Mouse (Mus musculus): Measurements from ENCODE around the gene Slc39a5. TPM values are rescaled to one million over a fixed set of nuclear protein-coding genes. Genes with fewer than 3 reads are reported as not detected.

Gene Slc39a5
- total and polyA plus RNA-seq, 3 experiments, result not detected

GRCm38 (mm10) chr10:128409692-128410559, 8.9 kb upstream of the Slc39a5 start:
- peaks cover 0 to 9% of the 10 kb centered on the region in 2 experiments; a peak in 2 of 4 replicates for H3K36me3 ChIP-seq (ENCODE audit: control insufficient read depth in 1 of 2, insufficient read depth in 2 of 2, low read length in 2 of 2)
- no peaks in the 10 kb centered on the region for H3K27me3 ChIP-seq (ENCODE audit: control insufficient read depth in 1 of 2, insufficient read depth in 2 of 2, low read length in 2 of 2)
- peak; percentile 99 for DNase-seq (ENCODE audit: low read depth, low spot score)
- H3K9ac ChIP-seq (ENCODE audit: control insufficient read depth, low read depth, low read length, poor library complexity, severe bottlenecking), result peak overlapping the region; percentile 91
- H3K79me2 ChIP-seq (ENCODE audit: control insufficient read depth, insufficient read depth, low read length, poor library complexity), result peaks cover 32% of the 10 kb centered on the region
- H3K4me1 ChIP-seq (ENCODE audit: control insufficient read depth in 1 of 2, insufficient read depth in 2 of 2, low read length in 2 of 2), result peaks cover 0 to 8% of the 10 kb centered on the region in 2 experiments; a peak in 2 of 4 replicates
- H3K9me3 ChIP-seq (replicated peaks; ENCODE audit: insufficient read depth, low read length), result no peaks in the 10 kb centered on the region
- H3K27ac ChIP-seq (ENCODE audit: control insufficient read depth, low read depth, low read length), result peak overlapping the region; percentile 89
- peak overlapping the region; percentile 76 to 90 for H3K4me3 ChIP-seq (ENCODE audit: control insufficient read depth in 1 of 2, insufficient read depth in 1 of 2, low read depth in 2 of 2, low read length in 2 of 2)
- TF ChIP-seq ZKSCAN1 (IDR thresholded peaks at IDR 0.05; ENCODE audit: low read depth, low read length) (no peak), TCF12 (IDR thresholded peaks at IDR 0.05; ENCODE audit: low read depth, low read length) (no peak; the same call in 1 of the 2 replicates), POLR2AphosphoS2 (IDR thresholded peaks at IDR 0.05; ENCODE audit: low read length) (no peak), ZMIZ1 (IDR thresholded peaks at IDR 0.05; ENCODE audit: low read depth, low read length) (peak; percentile 67; the same call in 1 of the 2 replicates), MXI1 (IDR thresholded peaks at IDR 0.05; ENCODE audit: low read depth, low read length) (peak; percentile 66), RCOR1 (IDR thresholded peaks at IDR 0.05; ENCODE audit: low read depth, low read length) (no peak), NRF1 (IDR thresholded peaks at IDR 0.05; ENCODE audit: insufficient read depth, low read depth, low read length, poor library complexity, severe bottlenecking) (no peak; the same call in 1 of the 2 replicates), MEF2A (IDR thresholded peaks at IDR 0.05; ENCODE audit: extremely low read depth, insufficient replicate concordance, low read depth, low read length, poor library complexity, severe bottlenecking) (no peak), TBP (IDR thresholded peaks at IDR 0.05; ENCODE audit: low read depth, low read length) (0 out of 2 replicates have a peak, but pooled peaks have one; percentile 52), KAT2A (conservative IDR thresholded peaks at IDR 0.05; ENCODE audit: low read depth, low read length) (peak; percentile 57; the same call in 1 of the 2 replicates), NELFE (IDR thresholded peaks at IDR 0.05; ENCODE audit: low read depth, low read length) (no peak; the same call in 1 of the 2 replicates), MYC (IDR thresholded peaks at IDR 0.05; ENCODE audit: low read depth, low read length) (0 out of 2 replicates have a peak, but pooled peaks have one; percentile 3), MAX (IDR thresholded peaks at IDR 0.05; ENCODE audit: low read length) (peak; percentile 33; the same call in 1 of the 2 replicates), GATA1 (IDR thresholded peaks at IDR 0.05; ENCODE audit: low read depth, low read length) (no peak), SMC3 (IDR thresholded peaks at IDR 0.05; ENCODE audit: low read depth, low read length) (peak; percentile 74), MAFK (IDR thresholded peaks at IDR 0.05; ENCODE audit: borderline replicate concordance, low read depth, low read length) (no peak), MAZ (IDR thresholded peaks at IDR 0.05; ENCODE audit: low read depth, low read length) (peak; percentile 97), ZNF384 (IDR thresholded peaks at IDR 0.05; ENCODE audit: low read depth, low read length) (peak; percentile 56), MYB (IDR thresholded peaks at IDR 0.05; ENCODE audit: low read depth, low read length) (no peak), ETS1 (IDR thresholded peaks at IDR 0.05; ENCODE audit: low read depth, low read length) (peak; percentile 19; the same call in 1 of the 2 replicates), USF2 (IDR thresholded peaks at IDR 0.05; ENCODE audit: borderline replicate concordance in 1 of 2, insufficient read depth in 1 of 2, low read depth in 1 of 2, low read length in 2 of 2) (no peak), UBTF (IDR thresholded peaks at IDR 0.05; ENCODE audit: borderline replicate concordance, insufficient read depth, low read depth, low read length) (no peak), JUND (IDR thresholded peaks at IDR 0.05; ENCODE audit: low read depth, low read length) (no peak), CHD1 (IDR thresholded peaks at IDR 0.05; ENCODE audit: low read depth, low read length) (no peak; the same call in 1 of the 2 replicates), CHD2 (IDR thresholded peaks at IDR 0.05; ENCODE audit: low read length) (peak; percentile 59), RAD21 (IDR thresholded peaks at IDR 0.05; ENCODE audit: low read depth, low read length) (peak; percentile 26), EP300 (IDR thresholded peaks at IDR 0.05; ENCODE audit: low read depth in 1 of 2, low read length in 2 of 2) (peak in 1 of 2 experiments; percentile 25; a peak in 1 of 4 replicates), ELF1 (IDR thresholded peaks at IDR 0.05; ENCODE audit: low read depth, low read length) (peak; percentile 93), SIN3A (IDR thresholded peaks at IDR 0.05; ENCODE audit: low read length) (peak; percentile 97), USF1 (IDR thresholded peaks at IDR 0.05; ENCODE audit: low read depth, low read length) (peak; percentile 73), POLR2AphosphoS5 (IDR thresholded peaks at IDR 0.05; ENCODE audit: borderline replicate concordance, low read depth, low read length) (no peak), POLR2A (IDR thresholded peaks at IDR 0.05; ENCODE audit: control insufficient read depth in 1 of 2, insufficient read depth in 1 of 2, low read depth in 1 of 2, low read length in 2 of 2, poor library complexity in 1 of 2) (peak in 1 of 2 experiments; percentile 68; a peak in 1 of 4 replicates), BHLHE40 (IDR thresholded peaks at IDR 0.05; ENCODE audit: borderline replicate concordance, low read depth, low read length) (no peak), HCFC1 (IDR thresholded peaks at IDR 0.05; ENCODE audit: low read depth, low read length) (peak; percentile 85)
